Mouse (Mus musculus) 416B (cell line): ENCODE data around the gene Rad18.

Experiments
- DNase-seq: peaks from one replicate; pipeline ENCODE4 v3.0.0; 2011; ENCODE audit warnings: low read depth

The Rad18 gene

GRCm38 (mm10) chr6:112684065-112684464, 12.4 kb downstream of the Rad18 start:
- DNase-seq = peak; percentile 45

GRCm38 (mm10) chr6:112632071-112632470, 64.4 kb downstream of the Rad18 start:
- no peak for DNase-seq

- DNase-seq = no peak
Observed at GRCm38 (mm10) chr6:112630291-112630690, 66.2 kb downstream of the Rad18 start.

GRCm38 (mm10) chr6:112628301-112628700, 68.2 kb downstream of the Rad18 start:
- no peak for DNase-seq

GRCm38 (mm10) chr6:112622321-112622720, 74.2 kb downstream of the Rad18 start:
- DNase-seq = no peak

GRCm38 (mm10) chr6:112620027-112620426, 76.5 kb downstream of the Rad18 start:
- DNase-seq = no peak

- no peak for DNase-seq
Observed at GRCm38 (mm10) chr6:112617728-112618318, 78.7 kb downstream of the Rad18 start.

- no peak for DNase-seq
Observed at GRCm38 (mm10) chr6:112609027-112609426, 87.5 kb downstream of the Rad18 start.

GRCm38 (mm10) chr6:112603866-112604265, 92.6 kb downstream of the Rad18 start:
- DNase-seq = no peak

- DNase-seq = no peak
Observed at GRCm38 (mm10) chr6:112594971-112595370, 101.5 kb downstream of the Rad18 start.

GRCm38 (mm10) chr6:112587912-112588311, 108.6 kb downstream of the Rad18 start:
- DNase-seq = peak; percentile 84

GRCm38 (mm10) chr6:112586999-112587398, 109.5 kb downstream of the Rad18 start:
- DNase-seq = peak; percentile 74

- DNase-seq = no peak
Observed at GRCm38 (mm10) chr6:112584961-112585360, 111.5 kb downstream of the Rad18 start.

GRCm38 (mm10) chr6:112582022-112582421, 114.5 kb downstream of the Rad18 start:
- no peak for DNase-seq

GRCm38 (mm10) chr6:112577198-112577597, 119.3 kb downstream of the Rad18 start:
- peak; percentile 95 for DNase-seq

GRCm38 (mm10) chr6:112574558-112574957, 121.9 kb downstream of the Rad18 start:
- DNase-seq = peak; percentile 35

- no peak for DNase-seq
Observed at GRCm38 (mm10) chr6:112570413-112570812, 126.1 kb downstream of the Rad18 start.
